Mouse (Mus musculus) T-helper 1 cell (primary cell): ENCODE results near the gene Rpl27a.

Source experiments
- in situ Hi-C: fragments of 300-600 bp; cut with MboI, MseI; formaldehyde crosslinking; loops from one replicate; pipeline ENCODE4 v1.15.1; 2025; ENCODE audit warnings: high pct_unique_total_duplicates

The Rpl27a gene

GRCm38 (mm10) chr7:109525740-109526663 lies 7.1 kb downstream of the Rpl27a start:
- in situ Hi-C loops = no loop called here

DNA sequence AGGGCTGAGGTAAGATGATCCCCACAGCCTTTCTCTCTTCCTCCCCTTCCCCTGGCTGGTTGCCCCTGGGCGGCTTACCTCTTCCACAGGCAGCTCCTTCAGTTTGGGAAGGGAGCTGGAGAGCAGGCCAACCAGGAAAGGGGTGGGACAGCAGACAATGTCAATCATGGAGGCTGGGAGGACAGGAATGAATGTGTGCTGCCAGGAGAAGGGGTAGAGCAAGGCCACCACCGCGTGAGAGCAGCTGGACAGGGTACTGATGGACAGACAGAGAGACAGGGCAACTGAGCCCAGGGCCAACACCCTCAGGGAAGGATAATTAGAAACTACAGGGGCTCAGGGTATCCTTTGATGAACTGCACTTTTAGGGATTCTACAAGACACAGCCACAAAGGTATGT lies 8.6 kb downstream of the Rpl27a start:
- in situ Hi-C loops = no loop called here

- in situ Hi-C loops = no loop called here
These were observed 9.4 kb downstream of the Rpl27a start for GRCm38 (mm10) chr7:109528356-109528755.

GRCm38 (mm10) chr7:109529741-109530140 lies 10.8 kb downstream of the Rpl27a start:
- in situ Hi-C loops = no loop called here

DNA sequence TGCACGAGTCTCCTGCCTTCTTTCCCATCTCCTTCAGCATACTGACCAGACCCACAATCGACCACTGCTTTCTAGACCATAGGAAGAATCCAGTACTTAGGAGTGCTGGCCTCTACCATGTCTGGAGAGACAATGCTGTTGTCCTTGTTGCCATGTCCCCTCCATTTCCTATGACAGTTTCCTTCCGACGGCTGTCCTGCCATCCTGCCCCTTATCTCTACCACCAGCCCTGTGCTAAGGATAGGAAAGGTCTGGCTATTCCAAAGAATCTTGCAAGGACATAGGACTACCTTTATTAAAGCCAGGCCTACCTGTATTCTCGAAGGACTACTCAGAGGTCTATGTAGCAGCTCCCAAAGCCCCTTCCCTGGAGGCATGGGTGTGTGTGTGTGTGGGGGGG lies 12.6 kb downstream of the Rpl27a start:
- in situ Hi-C loops = no loop called here

DNA sequence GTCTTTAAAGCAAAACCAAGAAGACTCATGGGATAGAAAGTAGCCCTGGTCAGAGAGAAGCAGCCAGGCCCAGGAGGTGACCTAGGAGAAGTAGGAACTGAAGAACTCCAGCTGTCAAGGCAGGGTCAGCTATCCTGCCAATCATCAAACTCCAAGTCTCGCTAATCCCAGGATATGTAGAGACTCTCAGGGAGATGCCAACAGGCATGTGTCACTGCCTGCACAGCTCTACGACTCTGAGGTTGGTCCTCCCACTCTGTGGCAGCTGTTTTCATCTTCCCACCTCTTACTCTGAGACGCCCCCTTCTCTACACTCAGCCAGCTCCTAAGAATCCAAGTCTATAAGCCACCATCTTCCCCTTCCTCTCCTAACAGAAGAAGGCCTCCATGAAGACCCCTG lies 13.7 kb downstream of the Rpl27a start:
- in situ Hi-C loops = no loop called here

DNA sequence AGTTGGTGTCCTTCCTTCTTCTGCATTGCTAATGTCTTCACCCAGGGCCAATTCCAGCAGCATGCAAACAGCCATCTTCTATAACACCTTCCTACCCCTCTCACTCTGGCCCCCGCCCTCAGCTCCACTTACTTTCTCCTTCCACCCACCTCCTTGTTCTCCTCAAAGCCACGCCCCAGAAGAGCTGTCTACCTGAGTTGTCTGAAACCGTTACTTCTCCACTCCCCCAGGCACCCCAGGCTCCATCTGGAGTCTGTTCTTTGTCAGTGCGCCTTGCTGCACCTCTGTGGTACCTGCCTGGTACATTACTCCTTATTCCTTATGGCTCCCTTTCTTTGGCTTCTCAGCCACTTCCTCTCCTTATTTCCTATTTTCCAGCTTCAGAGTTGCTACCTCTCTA lies 14.2 kb downstream of the Rpl27a start:
- in situ Hi-C loops = no loop called here

DNA sequence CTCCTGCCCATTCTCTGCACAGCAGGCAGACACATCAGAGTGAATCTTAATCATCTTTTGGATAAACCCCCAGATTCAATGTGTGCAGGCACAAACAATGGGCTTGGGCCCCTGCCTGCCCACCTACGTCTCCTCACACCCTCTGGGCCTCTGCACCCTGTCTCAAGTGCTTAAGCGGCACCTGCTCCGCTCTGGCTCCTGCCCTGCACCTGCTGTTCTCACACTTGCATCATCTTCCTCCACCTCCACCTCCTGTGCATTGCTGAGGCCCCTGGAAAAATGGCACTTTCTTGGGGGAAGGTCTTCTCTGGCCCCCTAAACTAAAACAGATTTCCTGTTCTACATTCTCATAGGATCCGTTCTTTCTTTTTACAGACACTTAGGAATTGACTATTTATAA lies 14.9 kb downstream of the Rpl27a start:
- in situ Hi-C loops = no loop called here

GRCm38 (mm10) chr7:109534921-109535320 lies 16.0 kb downstream of the Rpl27a start:
- in situ Hi-C loops = no loop called here

- in situ Hi-C loops = no loop called here
These were observed 17.6 kb downstream of the Rpl27a start for GRCm38 (mm10) chr7:109536451-109536946.

DNA sequence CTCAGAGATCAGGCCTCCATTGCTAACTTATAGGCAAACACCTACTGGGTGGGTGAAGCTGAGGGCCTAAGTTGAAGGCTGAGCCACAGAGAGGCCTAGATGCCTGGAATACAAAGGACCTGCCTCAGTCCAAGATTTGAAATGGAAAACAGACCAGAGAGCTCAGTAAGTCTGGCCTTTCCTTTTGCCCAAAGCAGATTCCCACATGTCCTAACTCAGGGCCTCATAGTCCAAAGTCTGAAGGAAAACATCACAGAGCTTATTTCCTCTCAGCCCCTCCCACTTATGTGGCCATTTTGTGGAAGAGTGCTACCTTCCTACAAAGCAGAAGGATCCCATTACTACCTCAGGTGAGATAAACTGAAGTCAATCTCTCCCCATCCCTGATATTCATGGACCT lies 22.0 kb downstream of the Rpl27a start:
- in situ Hi-C loops = no loop called here

GRCm38 (mm10) chr7:109541609-109542363 lies 22.8 kb downstream of the Rpl27a start:
- in situ Hi-C loops = no loop called here

DNA sequence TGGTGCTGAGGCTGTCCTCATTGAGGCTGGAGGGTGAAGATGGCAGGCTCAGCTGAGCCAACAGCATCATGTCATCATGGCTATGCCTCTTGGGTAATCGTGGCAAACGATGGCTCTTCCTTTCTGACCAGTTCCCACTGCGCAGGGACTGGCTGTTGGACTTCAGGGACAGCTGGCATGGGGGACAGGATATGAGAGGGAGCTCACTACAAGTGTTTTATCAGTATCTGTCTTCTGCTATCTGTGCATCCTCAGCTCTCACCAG lies 23.3 kb downstream of the Rpl27a start:
- in situ Hi-C loops = no loop called here

DNA sequence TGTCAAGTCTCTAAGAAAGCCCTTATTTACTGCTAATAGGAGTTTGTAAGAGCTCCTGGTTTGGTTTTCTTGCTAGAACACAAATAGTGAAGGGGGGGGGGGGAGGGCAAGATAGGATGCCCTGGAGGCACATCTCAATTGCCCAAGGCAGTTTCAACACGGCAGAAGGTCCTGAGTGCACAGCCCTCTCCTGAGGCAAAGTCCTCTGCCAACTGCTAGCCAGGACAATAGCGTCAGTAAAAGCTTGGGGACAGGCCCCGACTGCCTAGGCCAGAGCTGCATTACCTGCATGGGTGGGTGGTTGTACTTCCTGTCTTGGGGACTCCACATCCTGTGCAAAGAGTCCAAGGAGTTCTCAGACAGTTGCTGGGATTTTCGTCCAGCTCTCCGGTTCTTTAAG lies 25.8 kb downstream of the Rpl27a start:
- in situ Hi-C loops = no loop called here

DNA sequence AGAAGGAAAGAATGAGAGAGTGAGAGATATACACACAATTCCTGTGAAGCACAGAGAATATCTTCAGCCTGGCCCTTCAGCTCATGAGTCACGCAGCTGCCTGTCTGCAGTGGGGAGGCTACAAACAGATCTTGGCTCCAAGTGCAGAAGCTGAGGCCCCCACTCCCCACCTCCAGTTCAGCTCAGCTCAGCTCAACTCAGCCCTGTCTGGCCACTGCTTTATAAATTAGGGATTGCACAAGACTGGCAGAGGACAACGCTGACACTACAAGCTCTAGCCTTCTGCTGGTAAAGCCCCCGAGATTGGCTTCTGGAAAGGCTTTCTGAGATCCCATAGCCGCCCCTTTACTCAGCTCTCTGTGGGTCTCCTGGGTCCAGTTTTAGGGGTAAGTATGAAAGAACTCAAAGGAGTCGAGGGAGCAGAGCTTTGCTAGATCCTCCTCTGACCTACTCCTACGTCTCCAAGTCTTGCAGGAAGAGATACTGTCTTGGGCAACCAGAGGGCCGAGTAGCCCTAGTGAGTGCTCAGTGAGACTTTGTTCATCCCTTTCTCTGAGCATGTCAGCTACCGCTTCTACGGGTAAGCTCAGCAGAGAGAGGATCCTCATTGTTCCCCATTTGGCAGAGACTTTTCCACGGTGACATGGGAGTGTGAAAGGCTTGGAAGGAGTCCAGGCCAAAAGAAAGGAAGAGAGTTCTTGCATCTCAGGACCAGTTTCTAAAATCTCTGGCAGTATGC lies 26.5 kb downstream of the Rpl27a start:
- in situ Hi-C loops = no loop called here

- in situ Hi-C loops = no loop called here
These were observed 27.2 kb downstream of the Rpl27a start for GRCm38 (mm10) chr7:109546186-109546585.

DNA sequence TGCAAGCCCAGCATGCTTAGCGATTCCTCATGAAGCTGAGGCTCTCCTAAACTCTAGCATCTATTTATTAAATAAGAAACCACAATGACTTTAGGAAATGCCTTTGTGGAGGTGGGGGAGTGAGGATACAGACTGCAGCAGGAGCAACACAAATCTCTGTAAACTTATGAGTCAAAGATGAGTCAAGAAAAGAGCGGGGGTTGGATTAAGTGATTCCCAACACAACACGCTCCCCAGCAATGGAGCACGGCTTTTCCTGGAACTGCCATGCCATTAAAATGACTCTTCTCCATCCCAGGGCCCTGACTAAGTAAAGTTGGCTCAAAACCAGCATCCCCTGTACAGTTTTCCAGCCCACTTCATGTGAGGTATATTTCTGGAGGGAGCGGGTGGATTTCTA lies 27.8 kb downstream of the Rpl27a start:
- in situ Hi-C loops = no loop called here

- in situ Hi-C loops = no loop called here
These were observed 40.6 kb downstream of the Rpl27a start for GRCm38 (mm10) chr7:109559536-109559935.

DNA sequence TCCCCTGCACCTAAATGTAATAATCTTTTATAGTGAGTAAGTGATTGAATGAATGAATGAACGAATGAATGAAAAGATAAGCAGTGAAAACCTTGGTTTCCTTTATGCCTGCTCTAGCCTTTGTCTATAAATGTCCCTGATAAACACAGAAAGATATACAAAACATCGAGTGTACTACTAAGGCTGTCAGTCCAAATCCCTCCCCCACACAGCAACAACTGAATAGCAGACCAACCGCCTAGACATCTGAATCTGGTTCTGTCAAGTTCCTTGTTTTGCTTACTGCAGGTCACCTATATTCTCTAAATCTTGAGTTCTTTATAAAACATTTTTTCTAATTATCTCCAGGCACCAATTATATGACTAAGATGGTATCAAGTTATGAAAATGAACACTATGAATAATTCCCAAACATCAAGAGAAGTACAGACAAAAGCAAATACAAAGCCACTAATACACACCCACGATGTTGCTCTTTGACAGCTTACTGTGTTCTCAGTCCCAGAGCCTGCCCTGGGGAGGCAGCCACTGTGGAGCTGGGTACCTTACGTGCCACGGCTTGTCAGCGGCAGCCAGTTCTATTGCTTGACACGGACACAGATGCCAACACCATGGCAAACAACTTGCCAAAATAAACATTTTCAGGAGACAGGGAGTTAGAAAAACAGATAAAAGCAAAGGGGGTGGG lies 42.7 kb downstream of the Rpl27a start:
- in situ Hi-C loops = no loop called here

DNA sequence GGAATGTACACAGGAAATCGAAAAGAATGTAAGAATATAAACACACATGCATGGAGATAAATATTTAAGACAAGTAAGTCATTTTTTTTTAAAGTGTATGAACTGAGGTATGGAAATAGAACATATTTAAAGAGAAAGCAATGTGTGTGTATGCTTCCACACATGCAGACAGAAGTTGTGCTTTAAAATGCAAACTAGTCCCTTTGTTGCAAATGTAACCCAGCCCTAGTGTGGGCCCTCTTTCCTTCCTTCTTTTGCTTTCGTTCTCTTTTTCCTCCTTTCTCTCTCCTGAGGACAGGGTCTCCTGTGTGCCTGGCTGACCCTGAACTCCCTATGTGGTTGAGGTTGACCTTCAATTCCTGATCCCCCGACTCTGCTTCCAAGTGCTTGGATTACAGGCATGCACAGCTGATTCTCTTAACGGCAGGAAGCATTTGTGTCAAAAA lies 43.2 kb downstream of the Rpl27a start:
- in situ Hi-C loops = no loop called here

DNA sequence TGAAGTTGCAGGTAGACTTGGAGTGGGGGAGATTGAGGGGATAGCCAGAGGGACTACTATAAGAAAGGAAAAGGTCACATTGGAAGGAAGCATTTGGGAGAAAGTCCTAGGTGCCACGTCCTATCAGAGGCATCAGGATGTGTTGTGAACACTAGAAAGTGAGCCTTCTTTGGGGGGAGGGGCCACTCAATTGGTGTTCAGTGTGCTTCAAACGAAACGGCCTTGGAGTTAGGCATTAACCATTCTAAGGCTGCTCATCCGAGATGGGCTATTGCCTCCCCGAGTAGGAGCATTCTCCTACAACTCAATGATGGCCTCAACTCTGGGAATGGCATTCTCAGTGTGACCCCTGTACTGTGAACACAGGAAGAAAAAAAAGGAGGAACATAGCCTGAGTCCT lies 43.7 kb downstream of the Rpl27a start:
- in situ Hi-C loops = no loop called here
